Mouse (Mus musculus): ENCODE data around the gene Rcor1. TPM values are rescaled to one million over a fixed set of nuclear protein-coding genes. Genes with fewer than 3 reads are reported as not detected.

The Rcor1 gene
- polyA plus RNA-seq, 1 experiment from 2014 or later, result 4.5 TPM

GRCm38 (mm10) chr12:111143005-111143508 lies 103.9 kb downstream of the Rcor1 start:
- no peak overlapping the region for H3K9ac ChIP-seq (replicated peaks)
- H3K4me3 ChIP-seq (replicated peaks), result no peak overlapping the region
- peak; percentile 43; the same call in 1 of the 2 replicates for ATAC-seq (ENCODE audit: low FRiP score)
- H3K27me3 ChIP-seq (replicated peaks), result no peaks in the 10 kb centered on the region
- H3K4me2 ChIP-seq, result peak overlapping the region; percentile 31
- peaks cover 20% of the 10 kb centered on the region for H3K4me1 ChIP-seq
- 8% methylated on average over 12 of the region's 12 CpGs for WGBS
- H3K36me3 ChIP-seq, result no peaks in the 10 kb centered on the region
- H3K9me3 ChIP-seq (replicated peaks), result no peaks in the 10 kb centered on the region
- H3K27ac ChIP-seq (replicated peaks), result peak overlapping the region; percentile 75

DNA sequence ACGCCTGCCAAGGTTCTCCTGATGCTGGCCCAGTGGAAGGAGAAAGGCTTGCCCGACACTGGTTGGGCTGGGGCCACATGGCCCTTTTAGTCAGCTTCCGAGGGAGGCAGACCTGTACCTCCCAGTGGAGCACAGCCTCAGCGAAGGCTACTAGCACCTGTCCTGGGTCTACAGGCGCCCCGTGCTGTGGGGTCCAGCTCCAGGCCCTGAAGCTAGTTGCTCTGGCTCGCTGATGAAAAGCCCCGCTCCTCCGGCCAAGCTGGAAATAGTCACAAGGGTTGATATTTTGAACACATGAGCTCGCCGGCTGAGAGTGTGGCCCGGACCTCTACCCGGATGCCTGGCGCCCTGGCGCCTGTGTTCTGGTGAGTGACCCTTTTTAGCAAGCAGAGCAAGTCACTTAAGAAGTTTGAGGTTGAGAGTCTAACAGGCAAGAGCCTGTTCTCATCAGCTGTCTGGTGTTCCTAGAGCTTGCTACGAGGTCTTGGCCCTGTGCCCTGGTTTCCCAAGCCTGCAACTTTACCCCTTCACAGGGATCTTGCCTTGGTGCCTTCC lies 104.4 kb downstream of the Rcor1 start:
- Histone ChIP-seq H3K27ac (replicated peaks) (peak overlapping the region; percentile 75), H3K27me3 (replicated peaks) (no peaks in the 10 kb centered on the region), H3K4me1 (peaks cover 20% of the 10 kb centered on the region), H3K9ac (replicated peaks) (no peak overlapping the region), H3K36me3 (no peaks in the 10 kb centered on the region), H3K4me3 (replicated peaks) (no peak overlapping the region), H3K9me3 (replicated peaks) (no peaks in the 10 kb centered on the region), H3K4me2 (peak overlapping the region; percentile 31)
- 64% methylated on average over 16 of the region's 16 CpGs for WGBS
- ATAC-seq (ENCODE audit: low FRiP score), result no peak; the same call in 1 of the 2 replicates

DNA sequence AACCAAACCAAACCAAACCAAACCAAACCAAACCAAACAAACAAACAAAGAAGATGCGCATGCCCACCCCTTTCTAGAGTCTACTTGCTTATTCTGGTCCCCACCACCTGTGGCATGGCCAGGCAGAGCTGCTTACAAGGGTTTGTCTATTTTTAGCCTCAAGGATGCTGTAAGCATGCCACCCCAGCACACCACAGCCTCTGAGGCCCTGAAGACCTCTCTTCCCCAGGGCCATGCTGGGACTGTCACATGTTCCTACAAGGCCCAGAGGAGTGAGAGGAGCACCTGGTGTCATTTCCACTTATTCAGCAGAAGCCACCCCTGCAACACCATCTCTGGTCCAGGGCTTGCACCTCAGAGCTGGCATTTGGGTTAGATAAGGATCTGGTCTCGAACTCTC lies 105.4 kb downstream of the Rcor1 start:
- no peaks in the 10 kb centered on the region for H3K36me3 ChIP-seq
- ATAC-seq (ENCODE audit: low FRiP score), result no peak
- no peaks in the 10 kb centered on the region for H3K27me3 ChIP-seq (replicated peaks)
- peaks cover 20% of the 10 kb centered on the region for H3K4me1 ChIP-seq
- 0 out of 2 replicates have a peak overlapping the region, but pooled peaks have one; percentile 0 for H3K27ac ChIP-seq (replicated peaks)
- WGBS, result 95% methylated on average over 2 of the region's 2 CpGs
- H3K9ac ChIP-seq (replicated peaks), result no peak overlapping the region
- H3K4me3 ChIP-seq (replicated peaks), result no peak overlapping the region
- no peak overlapping the region for H3K4me2 ChIP-seq
- no peaks in the 10 kb centered on the region for H3K9me3 ChIP-seq (replicated peaks)

DNA sequence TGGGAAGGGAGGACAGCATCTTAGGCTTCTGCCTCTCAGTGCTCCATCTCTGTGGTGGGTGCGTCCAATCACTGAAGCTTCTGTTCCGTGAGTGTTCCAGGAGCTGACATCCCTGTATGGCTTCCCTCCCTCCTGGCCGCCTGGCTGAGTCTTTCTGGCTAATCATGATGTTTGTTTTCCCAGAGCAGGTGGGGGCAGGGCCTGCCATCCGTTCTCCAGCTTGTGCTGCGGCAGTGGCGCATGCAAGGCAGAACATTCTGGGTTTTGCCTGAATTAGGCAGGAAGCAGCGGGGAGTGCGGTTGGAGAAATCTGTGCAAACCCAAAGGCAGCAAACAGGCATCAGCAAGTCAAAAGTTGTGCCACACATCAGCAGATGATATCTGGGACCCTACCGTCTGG lies 106.1 kb downstream of the Rcor1 start:
- H3K36me3 ChIP-seq, result no peaks in the 10 kb centered on the region
- 45% methylated on average over 9 of the region's 9 CpGs for WGBS
- peak; percentile 22; the same call in 1 of the 2 replicates for ATAC-seq (ENCODE audit: low FRiP score)
- H3K4me3 ChIP-seq (replicated peaks), result no peak overlapping the region
- 0 out of 2 replicates have a peak overlapping the region, but pooled peaks have one; percentile 0 for H3K27ac ChIP-seq (replicated peaks)
- no peak overlapping the region for H3K9ac ChIP-seq (replicated peaks)
- H3K4me1 ChIP-seq, result peaks cover 20% of the 10 kb centered on the region
- H3K27me3 ChIP-seq (replicated peaks), result no peaks in the 10 kb centered on the region
- H3K9me3 ChIP-seq (replicated peaks), result no peaks in the 10 kb centered on the region
- no peak overlapping the region for H3K4me2 ChIP-seq

- WGBS, result 68% methylated on average over 17 of the region's 17 CpGs
- no peak overlapping the region for H3K4me2 ChIP-seq
- no peaks in the 10 kb centered on the region for H3K36me3 ChIP-seq
- H3K27ac ChIP-seq (replicated peaks), result no peak overlapping the region
- H3K9me3 ChIP-seq (replicated peaks), result no peaks in the 10 kb centered on the region
- no peak for ATAC-seq (ENCODE audit: low FRiP score)
- no peaks in the 10 kb centered on the region for H3K27me3 ChIP-seq (replicated peaks)
- H3K4me3 ChIP-seq (replicated peaks), result no peak overlapping the region
- H3K4me1 ChIP-seq, result peaks cover 13% of the 10 kb centered on the region
- H3K9ac ChIP-seq (replicated peaks), result no peak overlapping the region
Measured at GRCm38 (mm10) chr12:111149495-111150235, 110.5 kb downstream of the Rcor1 start.

DNA sequence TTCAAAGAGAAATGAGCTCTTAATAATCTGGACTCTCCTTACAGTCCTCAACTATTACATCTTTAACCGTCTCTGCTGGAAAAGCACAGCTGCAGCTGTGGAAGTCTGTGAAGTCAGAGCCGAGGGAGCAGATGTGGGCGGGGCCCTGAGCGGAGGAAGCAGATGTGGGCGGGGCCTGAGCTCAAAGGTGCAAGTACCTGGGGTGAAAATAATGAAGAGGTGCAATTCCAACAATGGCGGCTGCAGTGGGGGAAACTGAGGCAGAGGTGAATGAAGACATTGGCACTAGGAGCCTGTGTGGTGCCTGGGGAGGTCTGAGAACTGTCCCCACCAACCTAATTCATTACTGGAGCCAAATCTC lies 111.1 kb downstream of the Rcor1 start:
- Histone ChIP-seq H3K4me2 (no peak overlapping the region), H3K4me1 (peaks cover 8% of the 10 kb centered on the region), H3K27me3 (replicated peaks) (no peaks in the 10 kb centered on the region), H3K9ac (replicated peaks) (no peak overlapping the region), H3K36me3 (no peaks in the 10 kb centered on the region), H3K27ac (replicated peaks) (no peak overlapping the region), H3K9me3 (replicated peaks) (no peaks in the 10 kb centered on the region), H3K4me3 (replicated peaks) (no peak overlapping the region)
- 8% methylated on average over 6 of the region's 6 CpGs for WGBS
- ATAC-seq (ENCODE audit: low FRiP score), result no peak

DNA sequence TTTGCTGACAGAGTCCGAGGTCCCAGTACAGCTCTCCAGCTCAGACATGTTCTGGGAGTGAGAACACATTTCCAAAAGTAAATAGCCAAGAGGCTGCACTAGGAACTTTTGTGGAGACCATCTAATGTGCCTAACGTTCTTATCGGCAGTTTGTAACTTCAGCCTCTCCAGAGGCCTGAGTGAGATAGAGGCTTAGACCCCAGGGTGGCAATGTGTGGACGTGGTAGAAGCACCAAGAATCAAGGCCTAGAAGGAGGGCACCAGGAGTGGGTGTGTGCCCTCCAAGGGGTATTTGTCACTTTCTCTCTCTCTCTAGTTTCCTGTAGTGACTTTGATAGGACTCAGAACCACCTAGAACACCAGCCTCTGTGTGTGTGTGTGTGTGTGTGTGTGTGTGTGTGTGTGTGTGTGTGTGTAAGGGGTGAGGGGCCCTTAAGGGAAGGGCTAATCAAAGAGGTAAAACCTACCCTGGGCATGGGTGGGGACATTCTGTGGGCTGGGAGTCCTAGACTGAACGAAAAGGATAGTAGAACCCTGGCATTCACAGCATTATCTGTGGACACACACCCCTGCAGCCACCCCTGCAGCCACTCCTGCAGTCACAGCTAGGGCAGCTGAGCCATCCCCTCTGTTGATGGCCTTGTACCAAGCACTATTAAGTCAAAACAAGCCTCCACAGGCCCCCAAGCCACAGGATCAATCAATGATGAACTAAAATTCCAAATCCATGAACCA lies 112.4 kb downstream of the Rcor1 start:
- H3K27ac ChIP-seq (replicated peaks), result no peak overlapping the region
- H3K9me3 ChIP-seq (replicated peaks), result no peaks in the 10 kb centered on the region
- no peaks in the 10 kb centered on the region for H3K27me3 ChIP-seq (replicated peaks)
- 91% methylated on average over 5 of the region's 5 CpGs for WGBS
- H3K4me2 ChIP-seq, result no peak overlapping the region
- no peak overlapping the region for H3K9ac ChIP-seq (replicated peaks)
- no peak for ATAC-seq (ENCODE audit: low FRiP score)
- H3K4me3 ChIP-seq (replicated peaks), result no peak overlapping the region
- H3K36me3 ChIP-seq, result no peaks in the 10 kb centered on the region
- peaks cover 6% of the 10 kb centered on the region; the same call in 1 of the 2 replicates for H3K4me1 ChIP-seq

- H3K4me3 ChIP-seq (replicated peaks), result no peak overlapping the region
- H3K36me3 ChIP-seq, result no peaks in the 10 kb centered on the region
- no peak overlapping the region for H3K9ac ChIP-seq (replicated peaks)
- H3K4me2 ChIP-seq, result no peak overlapping the region
- H3K27ac ChIP-seq (replicated peaks), result no peak overlapping the region
- 87% methylated on average over 6 of the region's 6 CpGs for WGBS
- no peaks in the 10 kb centered on the region for H3K9me3 ChIP-seq (replicated peaks)
- peaks cover 6% of the 10 kb centered on the region; the same call in 1 of the 2 replicates for H3K4me1 ChIP-seq
- no peak for ATAC-seq (ENCODE audit: low FRiP score)
- no peaks in the 10 kb centered on the region for H3K27me3 ChIP-seq (replicated peaks)
Measured at GRCm38 (mm10) chr12:111152579-111152978, 113.4 kb downstream of the Rcor1 start.

DNA sequence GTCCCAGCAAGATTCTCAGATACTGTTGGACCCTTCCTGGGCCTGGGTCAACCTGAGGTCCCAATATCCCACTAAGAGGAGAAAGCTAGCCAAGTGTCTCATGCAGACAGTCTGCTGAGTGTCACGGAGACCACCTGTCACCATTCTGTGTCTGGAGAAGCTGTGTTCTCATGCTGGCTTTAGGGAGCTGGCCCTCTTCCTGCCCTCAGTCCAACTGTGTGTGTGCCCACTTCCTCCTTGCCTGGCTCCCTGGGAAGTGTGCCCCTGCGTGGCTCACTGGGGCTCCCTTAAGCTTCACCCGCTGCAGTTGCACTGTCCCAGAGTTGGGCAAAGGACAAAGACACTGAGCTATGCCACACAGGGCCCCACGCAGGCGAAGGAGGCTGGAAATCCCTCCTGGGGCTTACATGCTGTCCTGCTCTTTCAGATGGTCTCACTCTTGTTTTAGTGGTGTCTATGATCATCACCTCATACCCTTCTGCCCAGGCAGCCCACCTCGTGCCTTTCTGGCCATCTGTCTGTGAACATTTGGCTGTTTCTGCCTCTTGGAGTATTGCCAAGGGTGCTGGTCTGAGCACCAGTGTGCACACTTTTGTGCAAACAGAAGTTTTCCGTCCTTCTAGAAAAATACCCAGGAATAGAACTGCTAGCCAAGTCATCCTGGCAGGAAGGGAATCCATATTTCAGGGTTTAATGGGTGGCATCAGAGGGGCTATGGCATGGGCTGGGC lies 114.0 kb downstream of the Rcor1 start:
- Histone ChIP-seq H3K4me2 (no peak overlapping the region), H3K9ac (replicated peaks) (no peak overlapping the region), H3K27me3 (replicated peaks) (no peaks in the 10 kb centered on the region), H3K4me1 (peaks cover 6% of the 10 kb centered on the region; the same call in 1 of the 2 replicates), H3K4me3 (replicated peaks) (no peak overlapping the region), H3K9me3 (replicated peaks) (no peaks in the 10 kb centered on the region), H3K36me3 (no peaks in the 10 kb centered on the region), H3K27ac (replicated peaks) (0 out of 2 replicates have a peak overlapping the region, but pooled peaks have one; percentile 18)
- ATAC-seq (ENCODE audit: low FRiP score), result no peak
- WGBS, result 66% methylated on average over 7 of the region's 7 CpGs

GRCm38 (mm10) chr12:111153946-111154345 lies 114.8 kb downstream of the Rcor1 start:
- Histone ChIP-seq H3K36me3 (no peaks in the 10 kb centered on the region), H3K27me3 (replicated peaks) (no peaks in the 10 kb centered on the region), H3K9me3 (replicated peaks) (no peaks in the 10 kb centered on the region), H3K4me3 (replicated peaks) (no peak overlapping the region), H3K4me2 (no peak overlapping the region), H3K27ac (replicated peaks) (no peak overlapping the region), H3K4me1 (peaks cover 6% of the 10 kb centered on the region; the same call in 1 of the 2 replicates), H3K9ac (replicated peaks) (no peak overlapping the region)
- WGBS, result 43% methylated on average over 5 of the region's 5 CpGs
- ATAC-seq (ENCODE audit: low FRiP score), result no peak

DNA sequence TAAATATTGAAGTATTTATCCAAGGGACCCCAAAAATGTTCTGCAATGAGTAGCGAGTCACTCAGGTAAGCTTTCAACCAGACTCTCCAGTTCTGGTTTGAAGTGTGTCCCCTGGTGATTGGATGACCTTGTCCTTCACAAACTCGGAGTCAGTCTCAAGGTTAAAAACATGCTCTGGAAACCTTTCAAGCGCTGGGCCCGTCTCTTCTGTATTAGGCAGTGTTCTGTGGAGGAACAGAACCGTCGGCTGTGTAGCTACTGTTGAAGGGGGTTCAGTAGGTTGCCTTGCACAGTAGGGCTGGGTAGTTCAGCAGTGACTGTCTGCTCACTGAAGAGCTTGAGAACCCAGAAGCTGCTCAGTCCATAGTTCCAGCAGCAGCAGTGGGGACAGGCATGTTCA lies 115.5 kb downstream of the Rcor1 start:
- ATAC-seq (ENCODE audit: low FRiP score), result no peak
- 94% methylated on average over 6 of the region's 6 CpGs for WGBS
- Histone ChIP-seq H3K27ac (replicated peaks) (no peak overlapping the region), H3K4me2 (no peak overlapping the region), H3K4me1 (peaks cover 6% of the 10 kb centered on the region; the same call in 1 of the 2 replicates), H3K36me3 (no peaks in the 10 kb centered on the region), H3K4me3 (replicated peaks) (no peak overlapping the region), H3K9ac (replicated peaks) (no peak overlapping the region), H3K9me3 (replicated peaks) (no peaks in the 10 kb centered on the region), H3K27me3 (replicated peaks) (no peaks in the 10 kb centered on the region)
